Mouse (Mus musculus): ENCODE results near the gene Rps6ka5.

DNA sequence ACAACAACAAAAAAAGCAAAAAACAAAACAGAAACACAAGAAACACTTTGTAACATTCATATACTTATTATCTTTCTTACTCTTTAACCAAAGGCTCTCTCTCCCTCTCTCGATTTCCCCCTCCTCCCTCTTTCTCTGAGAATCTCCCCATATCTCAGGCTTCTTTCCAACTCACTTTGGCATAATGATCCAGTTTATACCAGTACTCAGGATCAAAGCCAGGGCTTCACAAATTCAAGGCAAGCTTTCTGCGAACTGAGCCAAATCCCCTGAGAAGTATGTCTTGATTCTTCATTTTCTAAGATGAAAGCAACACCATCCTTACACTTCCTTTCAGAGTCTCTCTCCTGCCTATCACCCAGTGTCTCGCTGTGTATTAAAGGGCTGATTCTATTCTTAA lies 11.7 kb upstream of the Rps6ka5 start:
- TF ChIP-seq HCFC1 (IDR thresholded peaks at IDR 0.05; ENCODE audit: low read depth, low read length): no peak
- TF ChIP-seq CTCF (IDR thresholded peaks at IDR 0.05 in 2 of 3, conservative IDR thresholded peaks at IDR 0.05 in 1 of 3; ENCODE audit: control insufficient read depth in 1 of 3, insufficient read depth in 1 of 3, low read depth in 2 of 3, low read length in 3 of 3, poor library complexity in 1 of 3, severe bottlenecking in 1 of 3): no peak
- TF ChIP-seq USF1 (IDR thresholded peaks at IDR 0.05; ENCODE audit: low read depth, low read length): no peak
- TF ChIP-seq MEF2A (IDR thresholded peaks at IDR 0.05; ENCODE audit: extremely low read depth, insufficient replicate concordance, low read depth, low read length, poor library complexity, severe bottlenecking): no peak
- TF ChIP-seq POLR2A (IDR thresholded peaks at IDR 0.05; ENCODE audit: control insufficient read depth in 1 of 2, insufficient read depth in 1 of 2, low read depth in 1 of 2, low read length in 2 of 2, poor library complexity in 1 of 2): no peak
- TF ChIP-seq ZMIZ1 (IDR thresholded peaks at IDR 0.05; ENCODE audit: low read depth, low read length): no peak
- no peak for TF ChIP-seq ZNF384 (IDR thresholded peaks at IDR 0.05; ENCODE audit: low read depth, low read length)
- no peak for TF ChIP-seq GABPA (IDR thresholded peaks at IDR 0.05; ENCODE audit: low read depth, low read length)
- no peak for TF ChIP-seq MYC (IDR thresholded peaks at IDR 0.05; ENCODE audit: low read depth, low read length)
- TF ChIP-seq EP300 (IDR thresholded peaks at IDR 0.05; ENCODE audit: low read depth in 1 of 2, low read length in 2 of 2): no peak
- no peak for TF ChIP-seq POLR2AphosphoS2 (IDR thresholded peaks at IDR 0.05; ENCODE audit: low read length)
- no peak for TF ChIP-seq NELFE (IDR thresholded peaks at IDR 0.05; ENCODE audit: low read depth, low read length)
- no peak for TF ChIP-seq ZKSCAN1 (IDR thresholded peaks at IDR 0.05; ENCODE audit: low read depth, low read length)

Data from MEL (cell line).